Mouse (Mus musculus): ENCODE results near the gene Tmem214. TPM values are rescaled to one million over a fixed set of nuclear protein-coding genes. Genes with fewer than 3 reads are reported as not detected.

The Tmem214 gene
- polyA plus RNA-seq (2012; fragmentation: generic; extraction: Trizol), result 46.1 TPM
- long read RNA-seq, experiment 1, full-length matches to known transcripts, result 31 of 42 reads
- long read RNA-seq, experiment 1, partial matches to known transcripts, result 6 of 42 reads
- long read RNA-seq, experiment 1, other reads (novel, unspliced or antisense), result 5 of 42 reads
- long read RNA-seq, experiment 2, full-length matches to known transcripts, result 450 of 488 reads
- long read RNA-seq, experiment 2, partial matches to known transcripts, result 8 of 488 reads
- long read RNA-seq, experiment 2, other reads (novel, unspliced or antisense), result 30 of 488 reads

DNA sequence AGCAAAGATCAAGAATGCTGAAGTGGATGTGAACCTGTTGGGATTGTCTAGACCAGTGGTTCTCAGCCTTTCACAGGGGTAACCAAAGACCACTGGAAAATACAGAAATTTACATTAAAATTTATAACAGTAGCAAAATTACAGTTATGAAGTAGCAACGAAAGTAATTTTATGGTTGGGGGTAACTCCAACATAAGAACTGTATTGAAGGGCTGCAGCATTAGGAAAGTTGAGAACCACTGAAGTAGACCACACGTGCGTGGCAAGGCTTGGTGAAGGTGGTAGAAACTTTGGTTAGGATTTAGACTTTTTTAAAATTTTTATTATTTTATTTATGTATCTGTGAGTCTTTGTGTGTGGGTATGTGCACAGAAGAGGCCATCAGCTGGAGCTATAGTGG is at the start of gene Tmem214:
TSS of gene Tmem214 (plus strand) at position 301 of the 400 bp plus-strand sequence.
- H3K27me3 ChIP-seq (ENCODE audit: control insufficient read depth, insufficient read depth, insufficient read length), result no peaks in the 10 kb centered on the region
- peaks cover 17% of the 10 kb centered on the region for H3K36me3 ChIP-seq (ENCODE audit: control insufficient read depth, insufficient read depth)

DNA sequence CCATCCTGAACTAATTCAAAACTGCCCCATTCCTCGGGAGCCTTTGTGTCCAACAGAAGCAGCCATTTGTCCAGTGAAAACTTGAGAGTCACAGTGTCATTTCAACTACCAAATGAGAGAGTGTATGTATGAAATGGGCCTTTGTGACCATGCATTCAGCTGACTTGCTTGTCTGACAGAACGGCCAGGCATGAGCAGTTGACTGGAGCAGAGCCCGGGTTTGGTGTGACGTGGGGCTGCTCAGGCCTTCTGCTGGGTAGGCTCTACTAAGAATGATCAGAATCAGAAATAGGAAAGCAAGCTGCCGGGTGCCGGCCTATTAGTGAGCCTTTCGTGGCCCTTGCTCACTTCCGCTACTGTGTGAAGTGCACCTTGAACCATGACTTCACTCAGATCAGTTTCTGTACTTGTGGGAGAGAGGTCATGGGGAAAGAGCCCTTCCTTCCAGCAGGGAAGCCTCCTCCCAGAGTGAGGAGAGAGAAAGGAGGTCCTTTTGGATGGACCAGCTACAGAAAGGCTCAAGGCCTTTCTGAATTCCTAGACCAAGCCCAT is 49.0 kb upstream of the Tmem214 start:
- Histone ChIP-seq H3ac (ENCODE audit: control insufficient read depth, insufficient read length, low read depth) (no peak overlapping the region), H3K27me3 (ENCODE audit: control insufficient read depth, insufficient read depth, insufficient read length) (no peaks in the 10 kb centered on the region), H3K79me3 (ENCODE audit: low read depth) (peaks cover 3% of the 10 kb centered on the region), H3K79me2 (ENCODE audit: control insufficient read depth, insufficient read depth) (peaks cover 5% of the 10 kb centered on the region), H3K4me3 (ENCODE audit: insufficient read depth, poor library complexity, severe bottlenecking) (no peak overlapping the region), H3K36me3 (ENCODE audit: control insufficient read depth, insufficient read depth) (no peaks in the 10 kb centered on the region)
- no peak for TF ChIP-seq MAX (IDR thresholded peaks at IDR 0.05)
- TF ChIP-seq CTCF (IDR thresholded peaks at IDR 0.05; ENCODE audit: control insufficient read depth, insufficient read depth, insufficient read length), result no peak
- no peak for TF ChIP-seq FOSL1 (IDR thresholded peaks at IDR 0.05; ENCODE audit: insufficient read depth, low read length, poor library complexity, severe bottlenecking)
- no peak for TF ChIP-seq CEBPB (IDR thresholded peaks at IDR 0.05; ENCODE audit: low read depth)
- TF ChIP-seq MYOD1 (IDR thresholded peaks at IDR 0.05; ENCODE audit: control insufficient read depth, insufficient read length, low read depth), result no peak
- TF ChIP-seq USF1 (IDR thresholded peaks at IDR 0.05; ENCODE audit: low read depth), result no peak
- no peak for TF ChIP-seq MYOG (IDR thresholded peaks at IDR 0.05; ENCODE audit: control insufficient read depth, extremely low read depth, insufficient read length)

More for the DNA sequence above, at the start of gene Tmem214:
- Histone ChIP-seq H3K4me3 (ENCODE audit: insufficient read depth, poor library complexity, severe bottlenecking) (no peak within 1 kb of the TSS), H3K79me2 (ENCODE audit: control insufficient read depth, insufficient read depth) (peaks cover 27% of the 10 kb centered on the region), H3ac (ENCODE audit: control insufficient read depth, insufficient read length, low read depth) (no peak within 1 kb of the TSS), H3K79me3 (ENCODE audit: low read depth) (peaks cover 8% of the 10 kb centered on the region)
- TF ChIP-seq MAX (IDR thresholded peaks at IDR 0.05) (no peak), USF1 (IDR thresholded peaks at IDR 0.05; ENCODE audit: low read depth) (no peak), CTCF (IDR thresholded peaks at IDR 0.05; ENCODE audit: control insufficient read depth, insufficient read depth, insufficient read length) (no peak), MYOG (IDR thresholded peaks at IDR 0.05; ENCODE audit: control insufficient read depth, extremely low read depth, insufficient read length) (no peak), FOSL1 (IDR thresholded peaks at IDR 0.05; ENCODE audit: insufficient read depth, low read length, poor library complexity, severe bottlenecking) (no peak), MYOD1 (IDR thresholded peaks at IDR 0.05; ENCODE audit: control insufficient read depth, insufficient read length, low read depth) (no peak), CEBPB (IDR thresholded peaks at IDR 0.05; ENCODE audit: low read depth) (no peak)

DNA sequence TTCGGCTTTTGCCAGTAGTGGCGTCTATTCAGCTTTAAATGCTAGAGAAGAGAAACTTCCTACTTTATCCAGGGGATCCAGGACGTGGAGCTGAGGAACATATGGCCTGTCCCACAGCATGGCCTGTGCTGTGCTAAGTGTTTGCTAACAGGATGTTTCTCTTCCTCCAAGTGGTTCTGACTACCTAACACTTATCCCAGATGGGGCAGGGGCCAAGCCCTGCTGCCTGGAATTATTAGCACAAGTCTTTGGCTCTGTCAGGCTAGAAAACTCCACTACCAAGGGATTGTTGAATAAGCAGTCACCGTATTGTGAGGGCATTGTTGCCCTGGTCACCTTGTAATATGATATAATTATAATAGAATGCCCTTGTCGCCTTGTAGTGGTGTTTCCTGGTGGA is 45.1 kb upstream of the Tmem214 start:
- H3K79me2 ChIP-seq (ENCODE audit: control insufficient read depth, insufficient read depth), result no peaks in the 10 kb centered on the region
- no peaks in the 10 kb centered on the region for H3K79me3 ChIP-seq (ENCODE audit: low read depth)
- H3K27me3 ChIP-seq (ENCODE audit: control insufficient read depth, insufficient read depth, insufficient read length), result no peaks in the 10 kb centered on the region
- TF ChIP-seq USF1 (IDR thresholded peaks at IDR 0.05; ENCODE audit: low read depth), result no peak
- no peak for TF ChIP-seq MYOD1 (IDR thresholded peaks at IDR 0.05; ENCODE audit: control insufficient read depth, insufficient read length, low read depth)
- no peak for TF ChIP-seq MYOG (IDR thresholded peaks at IDR 0.05; ENCODE audit: control insufficient read depth, extremely low read depth, insufficient read length)
- no peak for TF ChIP-seq FOSL1 (IDR thresholded peaks at IDR 0.05; ENCODE audit: insufficient read depth, low read length, poor library complexity, severe bottlenecking)
- TF ChIP-seq CEBPB (IDR thresholded peaks at IDR 0.05; ENCODE audit: low read depth), result no peak
- no peak for TF ChIP-seq CTCF (IDR thresholded peaks at IDR 0.05; ENCODE audit: control insufficient read depth, insufficient read depth, insufficient read length)
- no peak for TF ChIP-seq MAX (IDR thresholded peaks at IDR 0.05)
- H3ac ChIP-seq (ENCODE audit: control insufficient read depth, insufficient read length, low read depth), result no peak overlapping the region
- no peak overlapping the region for H3K4me3 ChIP-seq (ENCODE audit: insufficient read depth, poor library complexity, severe bottlenecking)
- H3K36me3 ChIP-seq (ENCODE audit: control insufficient read depth, insufficient read depth), result no peaks in the 10 kb centered on the region

DNA sequence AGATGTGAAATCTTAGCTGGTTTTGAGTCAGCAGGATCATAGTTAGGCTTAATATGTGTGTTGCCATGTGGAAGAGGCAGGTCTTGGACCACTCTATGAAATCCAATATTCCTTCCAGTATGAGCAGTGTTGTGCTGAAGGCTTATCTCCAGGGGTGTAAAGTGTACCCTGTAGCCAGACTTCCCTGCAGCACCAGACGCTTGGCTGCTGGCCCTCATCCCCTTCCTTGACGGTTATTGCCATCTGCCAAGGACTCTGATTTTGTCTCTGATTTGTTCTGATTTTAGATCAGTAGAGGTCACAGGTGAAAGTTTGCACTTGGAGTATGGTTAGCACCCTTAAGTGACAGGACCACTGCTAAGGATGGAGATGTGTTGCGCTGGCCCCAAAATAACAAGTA is 44.7 kb upstream of the Tmem214 start:
- Histone ChIP-seq H3K36me3 (ENCODE audit: control insufficient read depth, insufficient read depth) (no peaks in the 10 kb centered on the region), H3K4me3 (ENCODE audit: insufficient read depth, poor library complexity, severe bottlenecking) (no peak overlapping the region), H3K79me3 (ENCODE audit: low read depth) (no peaks in the 10 kb centered on the region), H3K79me2 (ENCODE audit: control insufficient read depth, insufficient read depth) (no peaks in the 10 kb centered on the region), H3ac (ENCODE audit: control insufficient read depth, insufficient read length, low read depth) (no peak overlapping the region), H3K27me3 (ENCODE audit: control insufficient read depth, insufficient read depth, insufficient read length) (no peaks in the 10 kb centered on the region)
- no peak for TF ChIP-seq CTCF (IDR thresholded peaks at IDR 0.05; ENCODE audit: control insufficient read depth, insufficient read depth, insufficient read length)

DNA sequence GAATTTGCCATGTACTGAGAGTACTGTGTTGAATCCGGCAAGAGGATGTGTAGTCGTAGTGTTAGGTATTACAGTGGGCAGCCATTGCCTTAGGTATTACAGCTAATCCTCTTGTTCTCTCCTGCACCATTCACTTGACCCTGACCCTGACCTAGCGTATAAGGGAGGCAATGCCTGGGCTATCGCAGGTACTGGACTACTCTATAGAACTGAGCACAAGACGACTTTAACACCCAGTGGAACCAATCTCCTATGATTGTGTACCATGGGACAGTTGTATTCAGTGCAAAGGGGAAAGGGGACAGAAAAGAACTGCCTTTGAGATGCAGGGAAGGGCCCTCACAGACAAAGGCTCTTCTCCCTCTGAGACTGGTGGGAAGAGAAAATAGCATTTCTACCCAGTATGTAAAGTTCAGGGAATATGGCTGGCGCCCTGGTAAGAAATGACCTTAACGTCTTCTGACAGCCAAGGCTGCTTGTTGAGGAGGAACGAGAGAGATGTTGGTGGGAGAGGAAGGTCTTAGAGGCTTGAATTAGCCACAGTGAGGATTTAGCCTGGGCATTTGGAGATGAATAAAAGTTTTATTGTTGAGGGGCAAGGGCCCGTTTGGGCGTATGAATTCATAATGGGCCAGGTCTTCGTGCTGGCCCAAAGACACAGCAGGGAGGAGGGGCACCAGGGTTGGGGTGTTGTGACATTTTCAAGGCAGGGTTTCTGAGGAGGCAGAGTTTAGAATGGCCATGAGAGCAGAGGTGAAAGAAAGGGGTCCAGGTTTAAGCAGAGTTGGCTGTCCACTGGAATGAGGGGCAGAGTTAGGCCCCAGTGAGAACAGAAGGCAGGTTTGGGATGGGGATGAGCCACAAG is 43.5 kb upstream of the Tmem214 start:
- no peaks in the 10 kb centered on the region for H3K79me2 ChIP-seq (ENCODE audit: control insufficient read depth, insufficient read depth)
- no peaks in the 10 kb centered on the region for H3K36me3 ChIP-seq (ENCODE audit: control insufficient read depth, insufficient read depth)
- no peaks in the 10 kb centered on the region for H3K27me3 ChIP-seq (ENCODE audit: control insufficient read depth, insufficient read depth, insufficient read length)
- TF ChIP-seq USF1 (IDR thresholded peaks at IDR 0.05; ENCODE audit: low read depth) (no peak), FOSL1 (IDR thresholded peaks at IDR 0.05; ENCODE audit: insufficient read depth, low read length, poor library complexity, severe bottlenecking) (no peak), MYOG (IDR thresholded peaks at IDR 0.05; ENCODE audit: control insufficient read depth, extremely low read depth, insufficient read length) (no peak), CTCF (IDR thresholded peaks at IDR 0.05; ENCODE audit: control insufficient read depth, insufficient read depth, insufficient read length) (no peak), MAX (IDR thresholded peaks at IDR 0.05) (no peak), CEBPB (IDR thresholded peaks at IDR 0.05; ENCODE audit: low read depth) (no peak), MYOD1 (IDR thresholded peaks at IDR 0.05; ENCODE audit: control insufficient read depth, insufficient read length, low read depth) (no peak)
- no peak overlapping the region for H3K4me3 ChIP-seq (ENCODE audit: insufficient read depth, poor library complexity, severe bottlenecking)
- H3ac ChIP-seq (ENCODE audit: control insufficient read depth, insufficient read length, low read depth), result no peak overlapping the region
- H3K79me3 ChIP-seq (ENCODE audit: low read depth), result no peaks in the 10 kb centered on the region
